Mouse (Mus musculus): ENCODE measurements around the gene Nr1i3. TPM values are rescaled to one million over a fixed set of nuclear protein-coding genes. Genes with fewer than 3 reads are reported as not detected.

Gene Nr1i3
- polyA plus RNA-seq, 1 experiment, result not detected

DNA sequence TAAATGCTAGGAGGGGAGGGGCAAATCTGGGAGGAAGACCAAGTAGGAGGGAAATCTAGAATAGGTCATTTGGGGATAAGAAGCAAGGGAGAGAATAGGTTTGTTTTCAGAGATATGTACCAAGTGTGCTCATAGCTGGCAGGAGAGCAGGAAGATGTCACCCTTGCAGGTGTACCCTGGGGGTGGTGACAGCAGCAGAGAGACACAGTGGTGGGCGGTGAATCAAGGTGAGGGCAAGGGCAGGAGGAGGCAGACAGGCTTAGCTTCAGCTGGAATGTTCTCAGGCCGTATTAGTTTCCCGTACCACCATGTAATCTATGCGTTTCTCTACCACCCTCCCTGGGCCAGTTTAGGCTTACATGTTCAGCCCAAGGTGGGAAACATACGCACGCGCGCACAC is 41.0 kb upstream of the Nr1i3 start:
- Histone ChIP-seq H3K4me1 (ENCODE audit: control insufficient read depth, insufficient read depth, insufficient read length) (no peaks in the 10 kb centered on the region), H3K27me3 (ENCODE audit: control insufficient read depth, insufficient read depth, low read length) (no peaks in the 10 kb centered on the region; the same call in 1 of the 2 replicates), H3K4me3 (ENCODE audit: extremely low read depth, insufficient read depth, insufficient read length) (no peak overlapping the region), H3K36me3 (ENCODE audit: control insufficient read depth, insufficient read depth, low read length) (no peaks in the 10 kb centered on the region), H3K27ac (ENCODE audit: insufficient read depth, low read length) (no peak overlapping the region)
- 98% methylated on average over 8 of the region's 8 CpGs for WGBS
- DNase-seq (ENCODE audit: low read depth in 1 of 2, low spot score in 2 of 2), result no peak
- TF ChIP-seq POLR2A (IDR thresholded peaks at IDR 0.05; ENCODE audit: low read depth, low read length) (no peak), CTCF (IDR thresholded peaks at IDR 0.05; ENCODE audit: extremely low read depth, insufficient read depth, insufficient read length, insufficient replicate concordance) (no peak)

DNA sequence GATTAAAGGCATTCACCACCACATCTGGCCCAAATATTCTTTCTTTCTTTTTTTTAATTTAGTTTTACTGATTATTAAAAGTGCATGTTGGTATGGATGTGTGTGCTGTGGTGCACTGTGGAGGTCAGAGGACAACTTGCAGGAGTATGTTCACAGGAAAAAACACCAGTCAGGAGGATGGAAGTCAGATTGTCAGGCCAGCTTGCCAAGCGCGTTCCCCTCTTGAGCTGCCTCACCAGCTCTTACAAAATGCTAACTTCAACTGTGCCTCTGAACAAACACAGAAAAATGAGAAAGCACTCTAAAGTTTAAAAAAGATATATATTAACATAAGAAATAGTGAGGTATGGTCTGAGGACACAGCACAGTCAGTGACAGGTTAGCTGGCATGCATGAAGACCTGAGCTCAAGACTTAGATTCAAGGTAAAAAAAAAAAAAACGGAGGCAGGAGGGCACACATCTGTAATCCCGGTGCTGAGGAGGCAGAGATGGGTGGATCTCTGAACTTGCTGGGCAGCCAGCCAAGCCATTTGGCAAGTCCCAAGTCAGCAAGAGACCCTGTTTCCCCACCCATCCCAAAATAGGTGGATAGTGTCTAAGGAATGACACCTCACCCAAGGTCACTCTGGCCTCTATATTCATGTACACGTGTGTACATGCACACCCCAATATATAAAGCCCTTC is 34.1 kb upstream of the Nr1i3 start:
- Histone ChIP-seq H3K27ac (ENCODE audit: insufficient read depth, low read length) (no peak overlapping the region), H3K4me1 (ENCODE audit: control insufficient read depth, insufficient read depth, insufficient read length) (peaks cover 6% of the 10 kb centered on the region), H3K36me3 (ENCODE audit: control insufficient read depth, insufficient read depth, low read length) (no peaks in the 10 kb centered on the region), H3K4me3 (ENCODE audit: extremely low read depth, insufficient read depth, insufficient read length) (no peak overlapping the region), H3K27me3 (ENCODE audit: control insufficient read depth, insufficient read depth, low read length) (no peaks in the 10 kb centered on the region)
- WGBS, result 82% methylated on average over 5 of the region's 5 CpGs
- TF ChIP-seq POLR2A (IDR thresholded peaks at IDR 0.05; ENCODE audit: low read depth, low read length) (no peak), CTCF (IDR thresholded peaks at IDR 0.05; ENCODE audit: extremely low read depth, insufficient read depth, insufficient read length, insufficient replicate concordance) (no peak)
- DNase-seq (ENCODE audit: low read depth in 1 of 2, low spot score in 2 of 2), result no peak

- 75% methylated on average over 3 of the region's 3 CpGs for WGBS
- no peak overlapping the region for H3K4me3 ChIP-seq (ENCODE audit: extremely low read depth, insufficient read depth, insufficient read length)
- no peaks in the 10 kb centered on the region for H3K36me3 ChIP-seq (ENCODE audit: control insufficient read depth, insufficient read depth, low read length)
- peaks cover 6% of the 10 kb centered on the region for H3K4me1 ChIP-seq (ENCODE audit: control insufficient read depth, insufficient read depth, insufficient read length)
- no peak overlapping the region for H3K27ac ChIP-seq (ENCODE audit: insufficient read depth, low read length)
- H3K27me3 ChIP-seq (ENCODE audit: control insufficient read depth, insufficient read depth, low read length), result no peaks in the 10 kb centered on the region
- TF ChIP-seq CTCF (IDR thresholded peaks at IDR 0.05; ENCODE audit: extremely low read depth, insufficient read depth, insufficient read length, insufficient replicate concordance) (no peak), POLR2A (IDR thresholded peaks at IDR 0.05; ENCODE audit: low read depth, low read length) (no peak)
- DNase-seq (ENCODE audit: low read depth in 1 of 2, low spot score in 2 of 2), result no peak
These were observed 30.7 kb upstream of the Nr1i3 start for GRCm38 (mm10) chr1:171183025-171183424.

DNA sequence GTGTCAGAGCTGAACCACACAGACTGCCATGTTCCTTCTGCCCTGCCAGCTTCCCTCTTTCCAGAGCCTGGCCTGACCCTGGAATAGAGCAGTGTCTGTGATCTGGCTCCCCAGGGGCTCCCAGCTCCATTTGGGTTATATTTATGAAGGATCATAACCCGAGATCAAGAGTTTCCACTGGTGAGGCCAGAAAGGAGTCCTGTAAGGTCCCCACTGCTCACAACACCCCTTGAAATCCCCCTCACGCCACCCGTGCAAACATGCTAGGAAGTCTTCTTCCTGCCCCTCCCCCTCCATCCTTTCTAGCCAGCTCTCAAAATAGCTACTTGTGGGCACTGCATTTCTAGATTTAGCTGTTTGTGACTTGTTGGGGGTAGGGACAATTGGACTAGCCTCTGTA is 30.1 kb upstream of the Nr1i3 start:
- TF ChIP-seq POLR2A (IDR thresholded peaks at IDR 0.05; ENCODE audit: low read depth, low read length) (no peak), CTCF (IDR thresholded peaks at IDR 0.05; ENCODE audit: extremely low read depth, insufficient read depth, insufficient read length, insufficient replicate concordance) (no peak)
- Histone ChIP-seq H3K27ac (ENCODE audit: insufficient read depth, low read length) (no peak overlapping the region), H3K4me1 (ENCODE audit: control insufficient read depth, insufficient read depth, insufficient read length) (peaks cover 6% of the 10 kb centered on the region), H3K4me3 (ENCODE audit: extremely low read depth, insufficient read depth, insufficient read length) (no peak overlapping the region), H3K36me3 (ENCODE audit: control insufficient read depth, insufficient read depth, low read length) (no peaks in the 10 kb centered on the region), H3K27me3 (ENCODE audit: control insufficient read depth, insufficient read depth, low read length) (no peaks in the 10 kb centered on the region)
- WGBS, result 12% methylated on average over 3 of the region's 3 CpGs
- DNase-seq (ENCODE audit: low read depth in 1 of 2, low spot score in 2 of 2), result no peak

DNA sequence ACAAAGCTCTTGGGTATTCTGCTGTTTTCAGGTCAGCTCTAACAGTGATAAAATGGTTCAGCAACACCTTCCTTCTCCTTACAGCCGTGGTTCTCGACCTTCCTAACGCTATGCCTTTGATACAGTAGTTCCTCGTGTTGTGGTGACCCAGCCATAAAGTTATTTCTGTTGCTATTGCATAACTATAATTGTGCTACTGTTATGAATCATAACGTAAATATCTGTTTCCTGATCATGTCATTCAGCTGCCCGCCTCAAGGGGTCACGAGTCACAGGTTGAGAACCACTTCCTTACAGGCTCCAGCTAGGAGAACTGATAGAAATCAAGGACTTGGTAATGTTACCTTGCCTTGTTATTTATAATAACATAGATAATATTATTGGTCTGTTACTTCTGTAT is 29.5 kb upstream of the Nr1i3 start:
- TF ChIP-seq CTCF (IDR thresholded peaks at IDR 0.05; ENCODE audit: extremely low read depth, insufficient read depth, insufficient read length, insufficient replicate concordance) (peak; percentile 8; the same call in 1 of the 2 replicates), POLR2A (IDR thresholded peaks at IDR 0.05; ENCODE audit: low read depth, low read length) (no peak)
- Histone ChIP-seq H3K4me1 (ENCODE audit: control insufficient read depth, insufficient read depth, insufficient read length) (peaks cover 6% of the 10 kb centered on the region), H3K4me3 (ENCODE audit: extremely low read depth, insufficient read depth, insufficient read length) (no peak overlapping the region), H3K27me3 (ENCODE audit: control insufficient read depth, insufficient read depth, low read length) (no peaks in the 10 kb centered on the region), H3K27ac (ENCODE audit: insufficient read depth, low read length) (no peak overlapping the region), H3K36me3 (ENCODE audit: control insufficient read depth, insufficient read depth, low read length) (no peaks in the 10 kb centered on the region)
- WGBS, result 4% methylated on average over 7 of the region's 7 CpGs
- DNase-seq (ENCODE audit: low read depth in 1 of 2, low spot score in 2 of 2), result peak; percentile 43 to 50

- no peaks in the 10 kb centered on the region for H3K36me3 ChIP-seq (ENCODE audit: control insufficient read depth, insufficient read depth, low read length)
- peaks cover 6% of the 10 kb centered on the region for H3K4me1 ChIP-seq (ENCODE audit: control insufficient read depth, insufficient read depth, insufficient read length)
- H3K27ac ChIP-seq (ENCODE audit: insufficient read depth, low read length), result no peak overlapping the region
- no peak for DNase-seq (ENCODE audit: low read depth in 1 of 2, low spot score in 2 of 2)
- H3K27me3 ChIP-seq (ENCODE audit: control insufficient read depth, insufficient read depth, low read length), result no peaks in the 10 kb centered on the region
- TF ChIP-seq POLR2A (IDR thresholded peaks at IDR 0.05; ENCODE audit: low read depth, low read length) (no peak), CTCF (IDR thresholded peaks at IDR 0.05; ENCODE audit: extremely low read depth, insufficient read depth, insufficient read length, insufficient replicate concordance) (no peak)
- WGBS, result 91% methylated on average over 8 of the region's 8 CpGs
- H3K4me3 ChIP-seq (ENCODE audit: extremely low read depth, insufficient read depth, insufficient read length), result no peak overlapping the region
These were observed 28.1 kb upstream of the Nr1i3 start for GRCm38 (mm10) chr1:171185655-171186054.
